Mouse (Mus musculus) left cerebral cortex, postnatal 36 days (tissue): Measurements from ENCODE around the gene Exoc6. TPM values are rescaled to one million over a fixed set of nuclear protein-coding genes. Genes with fewer than 3 reads are reported as not detected.
A peak's percentile ranks its signal among the peaks of the same experiment; 100 is the strongest.

Experiments used
- DNase-seq, 2 experiments: peaks; one replicate each; pipeline ENCODE4 v3.0.0; 2021 to 2022; ENCODE audit warnings: low spot score in 2 of 2, mixed read lengths in 1 of 2
- intact Hi-C: fragments of 180-260 bp; cut with DNase I; formaldehyde crosslinking; loops from one replicate; pipeline ENCODE4 v1.15.1; 2025
- total RNA-seq, 2 experiments: library from RNA; stranded (reverse); gene quantifications; 2 replicates each; pipeline ENCODE4 v1.2.3; 2021

The Exoc6 gene
- total RNA-seq, 2 experiments from 2014 or later, result 42.3 to 43.9 TPM

DNA sequence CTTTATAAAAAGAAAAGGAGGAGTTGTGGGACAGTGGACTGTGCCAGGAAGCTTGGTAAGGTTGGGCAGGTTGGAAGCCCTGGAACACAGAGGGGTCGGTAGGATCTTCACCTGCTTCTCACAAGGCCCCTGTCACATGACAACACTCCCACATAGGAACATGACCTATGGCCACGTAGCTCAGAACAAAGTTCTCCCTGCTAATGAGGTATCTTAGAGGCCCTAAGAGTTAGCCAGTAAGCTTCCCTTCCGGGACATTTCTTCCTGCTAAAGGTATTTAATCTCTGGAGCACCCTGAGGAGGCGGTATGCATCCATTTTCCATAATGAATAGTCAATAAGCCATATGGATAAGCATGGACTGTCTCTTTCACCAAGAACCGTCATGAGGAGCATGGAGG lies 119.3 kb downstream of the Exoc6 start:
- intact Hi-C loops, result no loop called here
- DNase-seq, result no peak

DNA sequence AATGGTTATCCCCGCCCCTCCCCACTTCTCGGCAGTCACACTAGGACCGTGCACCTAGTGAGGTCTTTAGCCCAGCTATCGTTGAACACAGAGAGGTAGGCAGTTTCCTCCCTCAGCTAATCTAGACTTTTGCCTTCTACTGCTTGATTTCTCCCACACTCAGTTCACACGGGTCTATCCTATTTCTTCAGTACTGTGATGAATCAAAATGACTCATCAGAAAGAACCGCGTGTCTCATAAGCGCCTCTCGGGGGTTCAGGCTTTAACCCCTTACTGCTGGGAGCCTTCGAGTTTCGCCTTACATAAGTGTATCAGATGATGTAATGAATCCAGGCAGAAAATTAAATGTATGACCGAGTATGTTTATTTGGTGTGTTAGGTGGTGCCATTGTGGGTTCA lies 123.2 kb downstream of the Exoc6 start:
- DNase-seq, result no peak

DNA sequence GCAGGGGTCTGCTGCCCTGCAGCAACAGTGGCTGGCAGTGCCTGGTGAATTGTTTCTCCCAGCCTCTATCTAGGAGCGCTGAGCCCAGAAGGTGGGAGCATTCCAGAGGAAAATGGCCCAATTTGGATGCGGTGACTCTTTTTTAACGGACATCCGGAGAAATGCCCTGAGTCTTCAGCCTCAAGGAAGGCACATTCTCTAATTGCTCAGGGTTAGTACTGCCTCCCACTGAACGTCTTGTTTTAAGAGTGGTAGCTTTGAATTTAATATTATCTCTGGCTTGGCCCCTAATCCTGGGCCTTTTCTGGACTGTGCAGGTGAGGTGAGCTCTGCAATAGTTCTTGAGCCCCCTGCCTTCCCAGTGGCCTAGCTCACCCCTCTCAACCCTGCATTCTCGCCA lies 135.1 kb downstream of the Exoc6 start, which contains the start of gene Cyp26c1:
Gene Cyp26c1 (plus strand): TSS at position 301 of the 400 bp plus-strand sequence.
- DNase-seq, result no peak
- intact Hi-C loops, result no loop called here

More for the DNA sequence above, 123.2 kb downstream of the Exoc6 start:
- intact Hi-C loops, result no loop called here

DNA sequence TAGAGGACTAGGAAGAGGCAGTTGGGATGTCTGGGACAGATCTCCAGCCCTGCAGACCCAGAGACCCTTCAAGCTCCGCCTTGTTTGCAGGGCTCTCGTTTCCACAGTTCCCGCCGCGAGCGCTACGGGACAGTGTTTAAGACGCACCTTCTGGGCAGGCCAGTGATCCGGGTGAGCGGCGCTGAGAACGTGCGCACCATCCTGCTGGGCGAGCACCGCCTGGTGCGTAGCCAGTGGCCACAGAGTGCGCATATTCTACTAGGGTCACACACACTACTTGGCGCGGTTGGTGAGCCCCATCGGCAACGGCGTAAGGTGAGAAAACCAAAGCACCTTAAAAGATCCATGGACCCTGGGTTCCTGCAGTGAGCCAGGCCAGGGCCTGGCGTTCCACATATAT lies 136.1 kb downstream of the Exoc6 start:
- DNase-seq, result no peak
- intact Hi-C loops, result no loop called here

DNA sequence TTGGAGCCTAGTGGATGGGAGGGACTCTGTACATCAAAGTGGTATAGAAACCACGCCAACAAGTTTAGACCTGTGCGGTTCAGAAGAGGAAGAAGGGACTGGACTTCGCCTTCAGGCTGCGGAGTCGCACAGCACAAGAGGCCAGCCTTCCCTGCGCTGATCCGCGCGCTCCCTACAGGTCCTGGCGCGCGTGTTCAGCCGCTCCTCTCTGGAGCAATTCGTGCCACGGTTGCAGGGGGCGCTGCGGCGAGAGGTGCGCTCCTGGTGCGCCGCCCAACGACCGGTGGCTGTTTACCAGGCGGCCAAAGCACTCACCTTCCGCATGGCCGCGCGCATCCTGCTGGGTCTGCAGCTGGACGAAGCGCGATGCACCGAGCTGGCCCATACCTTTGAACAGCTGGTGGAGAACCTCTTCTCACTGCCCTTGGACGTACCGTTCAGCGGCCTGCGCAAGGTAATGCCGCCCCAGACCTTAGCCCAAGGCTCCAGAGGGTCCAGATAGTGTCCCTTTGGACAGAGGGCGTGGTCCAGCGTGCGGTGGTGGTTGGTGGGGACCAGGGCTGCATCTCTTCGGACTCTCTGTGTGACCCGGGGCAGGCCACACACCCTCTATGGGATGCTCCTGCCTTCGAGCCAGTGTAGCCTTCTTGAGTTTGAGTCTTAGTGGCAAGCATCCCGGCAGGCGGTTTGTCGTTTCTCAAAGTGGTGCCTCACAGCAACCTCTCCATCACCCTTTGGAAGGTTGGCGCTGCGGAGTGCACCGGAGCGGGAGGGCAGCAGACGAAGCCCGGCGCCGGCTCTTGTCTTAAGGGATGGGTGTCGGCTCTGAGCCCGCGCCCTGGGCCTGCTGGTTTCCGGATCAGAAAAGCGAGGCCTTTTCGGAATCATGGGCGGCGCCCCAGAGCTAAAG lies 137.0 kb downstream of the Exoc6 start:
- intact Hi-C loops, result no loop called here
- no peak for DNase-seq

DNA sequence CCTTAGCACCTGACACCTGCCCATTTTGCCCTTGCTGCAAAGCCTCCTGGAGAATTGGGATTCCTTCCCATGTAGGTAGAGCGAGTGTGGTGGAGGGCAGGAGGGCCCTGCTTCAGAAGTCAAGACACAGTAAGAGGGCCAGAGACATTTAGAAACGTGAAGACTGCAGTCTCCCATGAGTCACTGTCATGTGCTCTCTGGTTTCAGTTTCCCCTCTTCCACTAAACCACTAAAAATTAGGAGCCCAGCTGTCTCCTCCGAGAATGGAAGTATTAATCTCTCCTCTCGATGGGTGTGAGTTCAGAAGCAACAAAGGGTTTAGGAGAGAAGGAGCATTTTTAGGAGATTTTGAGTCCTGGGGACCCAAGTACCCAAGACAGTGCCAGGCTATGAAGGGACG lies 139.3 kb downstream of the Exoc6 start:
- no peak for DNase-seq
- intact Hi-C loops, result no loop called here

DNA sequence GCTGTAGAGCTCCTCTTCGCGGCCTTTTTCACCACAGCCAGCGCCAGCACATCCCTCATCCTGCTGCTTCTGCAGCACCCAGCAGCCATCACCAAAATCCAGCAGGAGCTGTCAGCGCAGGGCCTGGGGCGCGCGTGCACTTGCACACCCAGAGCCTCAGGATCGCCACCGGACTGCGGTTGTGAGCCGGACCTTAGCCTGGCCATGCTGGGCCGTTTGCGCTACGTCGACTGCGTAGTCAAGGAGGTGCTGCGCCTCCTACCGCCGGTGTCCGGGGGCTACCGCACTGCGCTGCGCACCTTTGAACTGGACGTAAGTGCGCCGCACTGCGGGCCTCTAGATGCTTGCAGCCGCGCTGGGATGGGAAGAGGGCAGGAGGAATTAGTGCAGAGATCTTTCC lies 140.5 kb downstream of the Exoc6 start:
- intact Hi-C loops, result no loop called here
- no peak for DNase-seq

DNA sequence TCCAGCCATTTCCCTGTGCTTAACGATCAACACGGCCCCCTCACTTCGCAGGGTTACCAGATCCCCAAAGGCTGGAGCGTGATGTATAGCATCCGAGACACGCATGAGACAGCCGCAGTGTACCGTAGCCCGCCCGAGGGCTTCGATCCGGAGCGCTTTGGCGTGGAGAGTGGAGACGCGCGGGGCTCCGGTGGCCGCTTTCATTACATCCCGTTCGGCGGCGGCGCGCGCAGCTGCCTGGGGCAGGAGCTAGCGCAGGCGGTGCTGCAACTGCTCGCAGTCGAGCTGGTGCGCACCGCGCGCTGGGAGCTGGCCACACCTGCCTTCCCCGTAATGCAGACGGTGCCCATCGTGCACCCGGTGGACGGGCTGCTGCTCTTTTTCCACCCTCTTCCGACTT lies 142.7 kb downstream of the Exoc6 start:
- intact Hi-C loops, result no loop called here
- peak; percentile 41 to 42 for DNase-seq

DNA sequence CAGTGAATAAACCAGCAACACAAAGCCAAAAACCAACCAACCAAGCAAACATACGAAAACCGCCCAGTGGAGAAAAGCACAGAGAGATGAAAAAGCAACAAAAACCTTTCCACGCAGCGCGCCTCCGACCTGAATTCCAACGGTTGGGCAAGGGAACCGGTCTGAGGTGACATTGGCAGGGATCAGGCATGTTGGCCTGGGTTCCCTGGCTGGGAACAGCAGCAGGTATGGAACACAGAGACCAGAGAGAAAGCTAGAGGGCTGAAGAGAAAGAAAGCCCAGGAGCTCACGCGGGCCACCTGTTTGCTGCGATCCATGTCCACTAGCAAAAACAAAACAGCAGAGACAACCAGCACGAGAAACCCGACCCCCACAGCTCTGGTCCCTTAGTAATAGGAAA lies 144.9 kb downstream of the Exoc6 start:
- intact Hi-C loops, result no loop called here

DNA sequence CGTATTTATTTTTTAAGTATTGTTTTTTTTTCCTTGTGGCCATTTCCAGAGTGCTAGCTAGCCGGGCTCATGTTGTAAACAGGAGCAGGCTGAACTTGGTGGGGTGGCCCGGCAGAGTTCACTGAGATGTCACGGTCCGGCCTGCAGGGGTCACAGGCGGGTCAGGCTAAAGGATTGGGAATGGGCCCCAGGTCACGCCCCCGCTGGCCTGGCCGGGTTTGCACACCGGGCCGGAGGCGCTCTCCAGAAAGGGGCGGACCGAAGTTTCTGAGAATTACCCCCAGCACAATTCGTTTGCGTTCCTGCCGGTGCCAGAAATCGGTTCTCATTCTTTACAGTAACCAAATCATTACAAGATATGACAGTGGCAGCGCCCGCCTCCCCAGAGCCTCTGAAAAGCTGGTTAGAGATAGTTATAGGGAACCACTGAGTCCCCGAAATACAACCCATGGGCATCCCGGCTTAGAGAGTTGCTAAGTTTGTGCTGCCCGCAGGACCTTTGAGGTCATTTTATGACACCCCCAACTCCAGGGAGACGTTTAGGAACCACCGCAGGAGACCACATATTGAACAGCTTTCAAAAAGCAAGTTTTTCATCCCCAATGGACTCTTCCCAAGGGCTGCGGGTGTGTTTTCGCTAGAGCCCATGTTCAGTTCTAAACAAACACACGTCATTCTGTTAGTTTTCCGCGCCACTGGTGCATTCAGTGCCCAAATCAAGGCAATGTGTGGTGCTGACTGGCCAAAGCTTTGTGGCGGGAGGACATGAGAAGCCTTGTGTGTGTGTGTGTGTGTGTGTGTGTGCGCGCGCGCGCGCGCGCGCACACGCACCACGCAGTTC lies 145.8 kb downstream of the Exoc6 start:
- no peak for DNase-seq
- intact Hi-C loops, result no loop called here

More for the DNA sequence above, 144.9 kb downstream of the Exoc6 start:
- DNase-seq, result no peak

DNA sequence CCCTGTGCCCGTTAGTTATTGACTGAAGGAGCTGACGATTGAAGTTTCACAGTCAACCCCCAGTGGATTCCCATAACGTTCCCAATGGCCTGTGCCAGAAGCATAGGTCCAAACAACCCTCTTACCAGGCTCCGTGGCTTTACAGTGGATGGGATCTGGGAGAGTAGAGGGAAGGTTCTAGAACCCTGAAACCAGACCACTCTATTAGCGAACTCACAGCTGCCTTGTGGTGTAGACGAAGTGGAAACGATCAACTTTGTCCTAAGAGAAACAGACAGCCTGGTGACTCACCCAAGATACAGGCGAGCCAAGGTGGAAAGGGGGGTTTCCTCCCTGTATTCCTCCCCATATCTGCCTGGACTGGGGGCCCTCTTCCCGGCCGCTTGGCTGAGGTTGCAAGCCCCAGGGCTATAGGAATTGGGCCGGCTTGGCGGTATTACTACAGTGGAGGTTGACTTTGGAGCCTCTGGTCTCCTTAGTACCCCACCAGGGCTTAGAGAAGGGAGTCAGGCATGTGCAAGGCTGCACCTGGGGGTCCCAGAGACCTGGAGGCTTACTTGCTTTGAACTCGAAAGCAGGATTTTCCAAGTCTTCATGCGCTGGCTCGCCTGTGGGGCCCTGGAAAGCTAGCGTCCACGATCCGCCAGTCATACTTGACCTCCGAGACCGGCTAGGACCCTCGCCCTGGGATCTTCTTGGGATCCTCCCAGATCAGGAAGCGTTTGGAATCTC lies 146.6 kb downstream of the Exoc6 start:
- DNase-seq, result no peak
- intact Hi-C loops, result no loop called here

DNA sequence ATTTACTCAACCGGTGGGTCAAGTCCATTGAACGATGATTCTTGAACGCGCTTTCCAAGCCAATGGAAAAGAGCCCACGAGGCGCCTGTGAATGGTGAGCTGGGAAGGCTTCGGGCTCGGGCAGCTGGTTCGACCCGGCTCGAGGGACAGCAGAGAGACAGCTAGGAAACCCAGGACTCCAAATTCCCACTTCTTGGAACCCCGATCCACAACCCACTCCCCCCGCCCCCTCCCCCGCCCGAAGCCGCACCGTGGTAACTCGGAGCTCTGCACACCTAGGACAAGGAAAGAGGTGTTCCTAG lies 147.1 kb downstream of the Exoc6 start:
- no peak for DNase-seq
- intact Hi-C loops, result no loop called here

DNA sequence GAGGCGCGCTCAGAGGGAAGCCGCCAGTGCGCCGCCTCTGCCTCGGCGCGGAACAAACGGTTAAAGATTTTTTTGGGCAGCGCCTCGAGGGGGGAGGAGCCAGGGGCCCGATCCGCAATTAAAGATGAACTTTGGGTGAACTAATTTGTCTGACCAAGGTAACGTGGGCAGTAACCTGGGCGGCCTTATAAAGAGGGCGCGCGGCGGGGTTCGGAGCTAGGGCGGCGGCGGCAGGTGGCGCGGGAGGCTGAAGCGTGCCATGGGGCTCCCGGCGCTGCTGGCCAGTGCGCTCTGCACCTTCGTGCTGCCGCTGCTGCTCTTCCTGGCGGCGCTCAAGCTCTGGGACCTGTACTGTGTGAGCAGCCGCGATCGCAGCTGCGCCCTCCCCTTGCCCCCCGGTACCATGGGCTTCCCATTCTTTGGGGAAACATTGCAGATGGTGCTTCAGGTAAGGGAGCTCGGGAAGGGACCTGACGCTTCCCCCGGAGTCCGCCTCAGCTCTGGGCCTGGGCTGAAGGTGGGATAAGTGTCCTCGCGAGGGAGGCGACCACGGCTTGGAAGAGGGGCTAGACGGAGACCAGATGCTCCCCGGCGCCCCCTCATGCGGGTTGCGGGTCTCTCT lies 147.5 kb downstream of the Exoc6 start, which contains the start of gene Cyp26a1:
Gene Cyp26a1 (plus strand): TSS at position 148 of the 622 bp plus-strand sequence.
- DNase-seq, result no peak
- intact Hi-C loops, result no loop called here

DNA sequence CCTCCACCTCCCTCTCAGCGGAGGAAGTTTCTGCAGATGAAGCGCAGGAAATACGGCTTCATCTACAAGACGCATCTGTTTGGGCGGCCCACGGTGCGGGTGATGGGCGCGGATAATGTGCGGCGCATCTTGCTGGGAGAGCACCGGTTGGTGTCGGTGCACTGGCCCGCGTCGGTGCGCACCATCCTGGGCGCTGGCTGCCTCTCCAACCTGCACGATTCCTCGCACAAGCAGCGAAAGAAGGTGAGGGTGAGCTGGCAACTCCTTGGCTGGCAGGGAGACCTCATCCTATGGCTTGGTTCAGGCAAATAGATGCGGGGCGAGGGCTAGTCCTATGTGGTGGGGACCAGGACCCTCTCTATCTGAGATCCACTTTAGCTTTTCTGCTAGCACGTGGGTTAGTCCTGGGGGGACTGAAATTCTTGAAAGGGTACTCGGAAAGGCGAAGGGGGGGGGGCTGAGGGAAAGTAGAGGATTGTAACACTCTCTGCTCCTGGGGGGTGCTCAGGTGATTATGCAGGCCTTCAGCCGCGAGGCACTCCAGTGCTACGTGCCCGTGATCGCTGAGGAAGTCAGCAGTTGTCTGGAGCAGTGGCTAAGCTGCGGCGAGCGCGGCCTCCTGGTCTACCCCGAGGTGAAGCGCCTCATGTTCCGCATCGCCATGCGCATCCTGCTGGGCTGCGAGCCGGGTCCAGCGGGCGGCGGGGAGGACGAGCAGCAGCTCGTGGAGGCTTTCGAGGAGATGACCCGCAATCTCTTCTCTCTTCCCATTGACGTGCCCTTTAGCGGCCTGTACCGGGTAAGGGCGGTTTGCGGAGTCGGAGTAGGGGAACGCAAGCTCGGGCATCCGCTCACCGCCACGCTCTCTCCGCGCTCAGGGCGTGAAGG lies 148.3 kb downstream of the Exoc6 start:
- no peak for DNase-seq
- intact Hi-C loops, result no loop called here

DNA sequence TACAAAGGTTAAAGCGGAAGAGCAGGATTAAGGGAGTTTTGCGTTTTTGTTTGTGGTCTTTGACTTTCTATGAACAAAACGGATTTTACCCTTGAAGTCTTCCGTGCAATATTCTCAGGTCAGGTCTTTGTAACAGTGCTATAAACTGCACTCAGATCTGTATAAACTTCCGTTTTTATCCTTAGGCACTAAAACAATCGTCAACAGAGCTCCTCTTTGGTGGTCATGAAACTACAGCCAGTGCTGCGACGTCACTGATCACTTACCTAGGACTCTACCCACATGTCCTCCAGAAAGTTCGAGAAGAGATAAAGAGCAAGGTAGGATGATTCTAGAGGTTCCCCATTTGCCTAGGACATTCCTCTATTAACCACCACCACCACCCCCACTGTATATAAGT lies 149.5 kb downstream of the Exoc6 start:
- DNase-seq, result no peak

DNA sequence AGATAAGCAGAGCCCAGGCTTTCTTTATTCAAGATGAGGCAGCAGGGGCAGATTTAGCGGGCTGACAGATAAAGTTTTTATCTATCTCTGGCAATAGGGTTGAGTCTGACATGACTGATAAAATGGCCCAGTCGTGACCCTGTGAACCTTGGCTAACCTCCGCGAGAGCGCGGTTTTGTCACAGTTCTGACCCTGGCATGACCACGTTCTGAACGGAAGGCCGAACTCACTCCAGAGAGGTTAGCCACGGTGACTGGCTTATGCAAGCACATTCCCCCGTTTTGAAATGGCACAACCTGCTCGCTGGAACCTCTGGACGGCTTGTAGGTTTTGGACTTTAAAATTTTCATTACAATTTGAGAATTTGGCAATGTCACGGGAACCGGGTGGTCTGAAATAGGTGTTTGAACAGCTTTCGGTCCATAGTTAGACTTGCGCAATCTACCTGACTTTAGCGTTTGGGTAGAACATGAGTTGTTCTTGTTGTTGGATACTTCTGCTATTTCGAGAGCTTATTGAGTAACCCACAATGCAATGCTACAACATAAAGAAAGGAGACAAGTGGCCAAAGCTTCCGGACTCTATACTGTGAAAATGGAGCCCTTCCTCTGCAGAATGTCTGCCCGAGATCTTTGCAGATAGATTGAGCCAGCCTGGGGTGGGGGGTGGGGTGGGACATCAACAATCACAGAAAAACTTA lies 152.3 kb downstream of the Exoc6 start:
- DNase-seq, result no peak
- intact Hi-C loops, result loop anchor here (5.0 kb wide), 1 partner anchor 100 kb away; no protein-coding TSS in a partner anchor

More for the DNA sequence above, 149.5 kb downstream of the Exoc6 start:
- intact Hi-C loops, result loop anchor here (5.0 kb wide), 1 partner anchor 97 kb away; no protein-coding TSS in a partner anchor

DNA sequence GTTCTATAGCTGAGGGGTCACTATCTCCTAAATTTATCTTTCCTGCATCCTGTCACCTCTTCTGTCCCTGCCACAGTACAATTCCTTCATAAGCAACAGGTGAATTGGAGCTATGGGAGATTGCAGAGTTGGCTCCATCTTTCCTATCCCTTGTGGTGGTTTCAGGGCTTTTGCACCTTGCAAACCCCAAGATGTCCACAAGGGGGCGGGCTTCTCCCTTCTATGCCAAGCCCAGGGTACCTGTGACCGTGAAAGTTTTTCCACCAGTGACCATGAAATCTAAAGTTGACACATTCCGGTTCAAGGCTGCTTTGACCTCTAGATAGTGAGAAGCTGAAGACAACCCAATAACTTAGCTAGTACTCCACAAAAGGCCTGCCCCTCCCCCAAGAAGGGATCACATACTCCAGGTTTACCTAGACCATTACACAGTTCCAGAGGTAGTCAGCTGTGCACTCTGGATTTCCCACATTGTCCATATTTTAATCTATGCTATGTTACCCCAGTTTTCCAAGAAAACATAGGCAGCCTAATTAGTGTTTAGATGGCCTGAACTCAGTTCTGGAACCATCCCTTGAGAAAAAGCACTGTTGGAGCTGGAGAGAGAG lies 153.8 kb downstream of the Exoc6 start:
- peak; percentile 46 to 67 for DNase-seq
- intact Hi-C loops, result loop anchor here (2.0 to 5.0 kb wide), 3 partner anchors 102 to 231 kb away; no protein-coding TSS in a partner anchor
